ENCODE assay signal across 14 mouse cellular contexts in genomic region chr10:45084471-45084870, GRCm38 (mm10). TPM values are rescaled to one million over a fixed set of nuclear protein-coding genes. Genes with fewer than 3 reads are reported as not detected.
DNase-seq lines count a peak whose midpoint lies in the region; ATAC-seq and TF ChIP-seq lines count a peak whose summit lies in the region.
"Had no signal": no experiment of that assay in that cellular context is flagged by ENCODE, and none has a peak within 500 bp of the region (broad histone marks: within the 10 kb centered on the region; RNA-seq: fewer than 3 reads in every experiment).

No protein-coding gene starts in this region.

- no peak overlapping the region for H3K9ac ChIP-seq in kidney, embryonic 14.5 days (ENCODE audit: low read depth, low read length)
- no peak overlapping the region for H3K9ac ChIP-seq in ES-Bruce4 (ENCODE audit: low read depth, poor library complexity, severe bottlenecking)
- H3K9ac ChIP-seq in hindbrain, postnatal 0 days (replicated peaks; ENCODE audit: low read length): peak overlapping the region; percentile 1; the same call in 1 of the 2 replicates
- H3K9ac ChIP-seq: liver, embryonic 15.5 days had no signal

- no peak overlapping the region for H3K27ac ChIP-seq in kidney, embryonic 14.5 days (ENCODE audit: low read depth, low read length)
- no peak overlapping the region for H3K27ac ChIP-seq in ES-Bruce4 (ENCODE audit: insufficient read depth, low read length)
- no peak overlapping the region for H3K27ac ChIP-seq in hindbrain, postnatal 0 days
- H3K27ac ChIP-seq: liver, embryonic 15.5 days; macrophage had no signal

- no peaks in the 10 kb centered on the region for H3K36me3 ChIP-seq in kidney, embryonic 14.5 days (ENCODE audit: control insufficient read depth, insufficient read depth, low read length)
- H3K36me3 ChIP-seq in ES-Bruce4 (ENCODE audit: control insufficient read depth, insufficient read depth, low read length, poor library complexity, severe bottlenecking): no peaks in the 10 kb centered on the region; the same call in none of the 2 replicates
- 0 out of 2 replicates have a peak, but pooled peaks cover 4% of the 10 kb centered on the region for H3K36me3 ChIP-seq in hindbrain, postnatal 0 days (ENCODE audit: insufficient read depth, low read length)

- H3K4me3 ChIP-seq in kidney, embryonic 14.5 days (ENCODE audit: low read length): no peak overlapping the region
- H3K4me3 ChIP-seq in ES-Bruce4 (ENCODE audit: low read depth, low read length): no peak overlapping the region
- H3K4me3 ChIP-seq in hindbrain, postnatal 0 days (ENCODE audit: low read length): no peak overlapping the region
- H3K4me3 ChIP-seq: liver, embryonic 15.5 days had no signal

- peaks cover 7% of the 10 kb centered on the region; the same call in 1 of the 2 replicates for H3K4me1 ChIP-seq in kidney, embryonic 14.5 days (ENCODE audit: control insufficient read depth, insufficient read depth, low read length)
- no peaks in the 10 kb centered on the region for H3K4me1 ChIP-seq in ES-Bruce4 (ENCODE audit: control insufficient read depth, insufficient read depth, low read length)
- H3K4me1 ChIP-seq in hindbrain, postnatal 0 days (ENCODE audit: insufficient read depth, low read length): 0 out of 2 replicates have a peak, but pooled peaks cover 4% of the 10 kb centered on the region

- 0 out of 2 replicates have a peak, but pooled peaks have one; percentile 19 for TF ChIP-seq EP300 in ES-Bruce4 (IDR thresholded peaks at IDR 0.05; ENCODE audit: insufficient read depth, low read depth, low read length)

- no peaks in the 10 kb centered on the region for H3K9me3 ChIP-seq in kidney, embryonic 14.5 days (ENCODE audit: control insufficient read depth, low read length)
- no peaks in the 10 kb centered on the region for H3K9me3 ChIP-seq in ES-Bruce4 (replicated peaks; ENCODE audit: control insufficient read depth, insufficient read depth, low read length, poor library complexity, severe bottlenecking)
- H3K9me3 ChIP-seq in hindbrain, postnatal 0 days (ENCODE audit: low read length): no peaks in the 10 kb centered on the region
- H3K9me3 ChIP-seq: liver, embryonic 15.5 days had no signal

- DNase-seq in kidney, adult 18-20 months: no peak
- DNase-seq in brain, embryonic 14.5 days (ENCODE audit: low read depth): peak; percentile 56
- DNase-seq in hindbrain, postnatal 0 days (ENCODE audit: low spot score): peak; percentile 28
- no peak for DNase-seq in adrenal gland, adult (ENCODE audit: inconsistent age in 2 of 2, low spot score in 1 of 2)
- no peak for DNase-seq in lung, postnatal 4 days
- DNase-seq: adrenal gland, adult 8-10 months; cerebellum, adult 8-10 months; kidney, postnatal 10 days; thymus, postnatal 25 days had no signal

- no peaks in the 10 kb centered on the region for H3K27me3 ChIP-seq in kidney, embryonic 14.5 days (ENCODE audit: control insufficient read depth, insufficient read depth, low read length)
- H3K27me3 ChIP-seq in ES-Bruce4 (ENCODE audit: control insufficient read depth, insufficient read depth, low read length, poor library complexity, severe bottlenecking): no peaks in the 10 kb centered on the region
- H3K27me3 ChIP-seq in hindbrain, postnatal 0 days (ENCODE audit: insufficient read depth, low read length): no peaks in the 10 kb centered on the region
- H3K27me3 ChIP-seq: liver, embryonic 15.5 days; Patski had no signal

- no peak for TF ChIP-seq POLR2A in ES-Bruce4 (IDR thresholded peaks at IDR 0.05; ENCODE audit: insufficient read depth, low read length)
- TF ChIP-seq POLR2A in brain, embryonic 14.5 days (IDR thresholded peaks at IDR 0.05; ENCODE audit: borderline replicate concordance, extremely low read depth, insufficient read depth, insufficient read length, poor library complexity, severe bottlenecking): no peak

- 0 out of 2 replicates have a peak, but pooled peaks have one; percentile 40 for ATAC-seq in kidney, embryonic 14.5 days (ENCODE audit: low FRiP score, low TSS enrichment)
- no peak for ATAC-seq in hindbrain, postnatal 0 days
- ATAC-seq: Patski had no signal

- H3K4me2 ChIP-seq in kidney, embryonic 14.5 days (replicated peaks; ENCODE audit: low read depth, low read length): no peak overlapping the region
- H3K4me2 ChIP-seq in hindbrain, postnatal 0 days (ENCODE audit: low read depth, low read length): no peak overlapping the region
- H3K4me2 ChIP-seq: liver, embryonic 15.5 days had no signal

- WGBS in kidney, embryonic 14.5 days: 32% methylated on average over 3 of the region's 3 CpGs
- 32% methylated on average over 3 of the region's 3 CpGs for WGBS in hindbrain, postnatal 0 days

- no peak for TF ChIP-seq CTCF in ES-Bruce4 (IDR thresholded peaks at IDR 0.05; ENCODE audit: low read depth, low read length)
- TF ChIP-seq CTCF in brain, embryonic 14.5 days (IDR thresholded peaks at IDR 0.05; ENCODE audit: borderline replicate concordance, extremely low read depth, insufficient read depth, insufficient read length): no peak
- no peak for TF ChIP-seq CTCF in hindbrain, postnatal 0 days (IDR thresholded peaks at IDR 0.05; ENCODE audit: low read depth)

RNA-seq across cellular contexts. Expression of gene Prep, which starts 17.5 kb away (rescaled TPM):
- 12.1 and 23.8 TPM in 2 replicates for polyA plus RNA-seq in kidney, embryonic 14.5 days (2014; fragmentation: Nextera tagmentation; extraction: Ambion mirVana)
- 22.8 and 24.1 TPM in 2 replicates for polyA plus RNA-seq in ES-Bruce4 (2011; ENCODE audit: insufficient read depth, insufficient read length, low read depth, missing spikeins)
- polyA plus RNA-seq in brain, embryonic 14.5 days (2012; rRNA removed): 16.7 and 20.6 TPM in 2 replicates
- 22.0 and 23.5 TPM in 2 replicates for total RNA-seq in hindbrain, postnatal 0 days (2014; rRNA removed)
- polyA plus RNA-seq in hindbrain, postnatal 0 days (2015; fragmentation: Nextera tagmentation; extraction: Ambion mirVana): 19.0 and 21.3 TPM in 2 replicates

Comparison
In these comparisons a context has a peak if more than half of its experiments do, and no peak if none do; other contexts are left out.
1. DNase-seq: peak in brain, embryonic 14.5 days (single experiment) and hindbrain, postnatal 0 days (single experiment); none in kidney, adult 18-20 months (single experiment), adrenal gland, adult (0 of 2) and lung, postnatal 4 days (0 of 2).